Mouse (Mus musculus) megakaryocyte, embryonic 14.5 days (primary cell): ENCODE data around the gene Sfr1.

Experiments used
- FLI1 ChIP-seq: IDR thresholded peaks from 2 replicates; pipeline ENCODE4 v1.6.1; 2012; ENCODE audit warnings: low read length, inconsistent platforms, mixed read lengths
- GATA1 ChIP-seq: IDR thresholded peaks from 3 replicates; pipeline ENCODE4 v1.6.1; 2012; ENCODE audit warnings: mixed read lengths, low read length, inconsistent platforms, borderline replicate concordance

- TF ChIP-seq GATA1 (no peak), FLI1 (no peak)
These were observed 12.3 kb upstream of the Sfr1 start for GRCm38 (mm10) chr19:47719147-47719546.
